Mouse (Mus musculus) ES-E14 (cell line): ENCODE results near the gene Zfp882.

Source experiments
- HCFC1 ChIP-seq: IDR thresholded peaks from 2 replicates; pipeline ENCODE4 v1.6.1; 2012; ENCODE audit warnings: low read length, inconsistent platforms, borderline replicate concordance; ENCODE audit not compliant: insufficient read depth
- ZC3H11A ChIP-seq: IDR thresholded peaks from 2 replicates; pipeline ENCODE4 v1.6.1; 2012; ENCODE audit warnings: low read depth, mild to moderate bottlenecking, inconsistent platforms, low read length, borderline replicate concordance
- ZNF384 ChIP-seq: IDR thresholded peaks from 2 replicates; pipeline ENCODE4 v1.6.1; 2012; ENCODE audit warnings: low read depth, low read length, inconsistent platforms

DNA sequence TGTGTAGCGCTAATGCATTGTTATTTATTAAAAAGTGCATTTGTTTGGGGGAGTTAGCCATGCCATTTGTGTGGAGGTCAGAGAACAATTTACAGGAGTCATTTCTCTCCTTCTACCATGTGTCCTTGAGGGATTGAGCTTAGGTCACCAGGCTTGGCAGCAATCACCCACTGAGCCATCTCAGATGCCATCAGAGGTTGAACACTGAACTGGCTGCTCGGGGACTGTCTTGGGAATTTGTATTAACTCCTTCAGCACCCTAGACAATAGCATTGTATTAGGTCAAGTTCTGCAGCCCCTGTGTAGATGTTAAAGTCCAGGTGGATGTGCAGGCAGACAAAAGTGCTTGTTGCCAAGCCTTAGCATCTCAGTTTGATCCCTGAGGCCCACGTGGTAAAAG is 55.6 kb downstream of the Zfp882 start:
- TF ChIP-seq ZNF384 (no peak), ZC3H11A (no peak), HCFC1 (no peak)
